Mouse (Mus musculus) embryo, embryonic 9.5 days (tissue): ENCODE data around the gene Bfsp1.

Experiments used
- DNase-seq: peaks from one replicate; pipeline ENCODE4 v3.0.0-alpha.2; 2017; ENCODE audit errors: extremely low spot score

Gene Bfsp1

GRCm38 (mm10) chr2:143796335-143797013 is 66.5 kb downstream of the Bfsp1 start:
- no peak for DNase-seq

- DNase-seq: no peak
Measured at GRCm38 (mm10) chr2:143795858-143796257, 67.1 kb downstream of the Bfsp1 start.

GRCm38 (mm10) chr2:143789911-143790310 is 73.1 kb downstream of the Bfsp1 start:
- DNase-seq: no peak

GRCm38 (mm10) chr2:143780310-143780709 is 82.7 kb downstream of the Bfsp1 start:
- DNase-seq: no peak
